Mouse (Mus musculus) liver, embryonic 14.5 days (tissue): ENCODE measurements at regions not wholly inside any gene's neighbourhood (a gene's known extent, or its start where the extent isn't known, plus 50 kb on each side); places are given as distances from the start of the nearest gene placed in this dataset.

Source experiments
- ATAC-seq: fragments of 200-750 bp; cut with Nextera tagmentation; 2 replicates; pipeline ENCODE4 v1.8.0; 2017; ENCODE audit warnings: moderate number of reproducible peaks, mild to moderate bottlenecking, moderate library complexity; ENCODE audit not compliant: insufficient read depth
- DNase-seq, 3 experiments: peaks; one replicate each; pipeline ENCODE4 v3.0.0-alpha.2; 2012 to 2013; ENCODE audit warnings: low read depth in 3 of 3, low spot score in 3 of 3
- H3K27ac ChIP-seq: fragments of 300-500 bp; sonication (generic); 2 replicates; pipeline ENCODE4 v1.5.1; 2014; ENCODE audit warnings: moderate library complexity, mild to moderate bottlenecking, control low read depth, inconsistent platforms
- H3K27me3 ChIP-seq: fragments of 300-500 bp; sonication (generic); 2 replicates; pipeline ENCODE4 v1.6.1; 2014; ENCODE audit warnings: mild to moderate bottlenecking, low read length, moderate library complexity; ENCODE audit not compliant: control insufficient read depth, insufficient read depth
- H3K36me3 ChIP-seq: fragments of 300-500 bp; sonication (generic); replicated peaks from 2 replicates; pipeline ENCODE4 v1.6.1; 2014; ENCODE audit warnings: low read depth; ENCODE audit not compliant: control insufficient read depth, insufficient read depth
- H3K4me1 ChIP-seq, 2 experiments: fragments of 200-500 bp in 1 of 2; fragments of 300-500 bp in 1 of 2; sonication (generic) in 1 of 2; replicated peaks; 2 replicates each; pipeline ENCODE4 v1.6.1; 2012 to 2014; ENCODE audit warnings: antibody characterized with exemption in 1 of 2, inconsistent platforms in 1 of 2, low read length in 1 of 2; ENCODE audit not compliant: control insufficient read depth in 2 of 2, insufficient read depth in 2 of 2
- H3K4me2 ChIP-seq: fragments of 300-500 bp; sonication (generic); 2 replicates; pipeline ENCODE4 v1.6.1; 2014; ENCODE audit warnings: low read depth, mild to moderate bottlenecking, control low read depth, moderate library complexity
- H3K4me3 ChIP-seq, 2 experiments: fragments of 200-500 bp in 1 of 2; fragments of 300-500 bp in 1 of 2; sonication (generic) in 1 of 2; 2 replicates each; pipeline ENCODE4 v1.5.1; 2012 to 2014; ENCODE audit warnings: low read depth in 2 of 2, low read length in 2 of 2, mild to moderate bottlenecking in 2 of 2, control low read depth in 1 of 2, inconsistent platforms in 1 of 2, moderate library complexity in 1 of 2; ENCODE audit not compliant: insufficient read depth in 1 of 2
- H3K9ac ChIP-seq: fragments of 300-500 bp; sonication (generic); replicated peaks from 2 replicates; pipeline ENCODE4 v1.6.1; 2014; ENCODE audit warnings: mild to moderate bottlenecking, control low read depth, moderate library complexity
- H3K9me3 ChIP-seq: fragments of 300-500 bp; sonication (generic); 2 replicates; pipeline ENCODE4 v1.6.1; 2016; ENCODE audit warnings: low read length, mixed read lengths; ENCODE audit not compliant: control insufficient read depth
- CTCF ChIP-seq: IDR thresholded peaks from 2 replicates; pipeline ENCODE4 v1.5.1; 2016; ENCODE audit warnings: antibody characterized with exemption, low read depth, control low read depth
- EP300 ChIP-seq: IDR thresholded peaks from 2 replicates; pipeline ENCODE4 v1.6.1; 2016; ENCODE audit warnings: antibody characterized with exemption, low read depth
- WGBS: fragments of 180-500 bp; shearing (Covaris S2); extraction: QIAGEN DNeasy Blood & Tissue Kit; methylation state at CpG from one replicate; pipeline ENCODE4 v1.1.7; 2014; ENCODE audit not compliant: insufficient replicate concordance; 5-methylcytosine and 5-hydroxymethylcytosine counted together

DNA sequence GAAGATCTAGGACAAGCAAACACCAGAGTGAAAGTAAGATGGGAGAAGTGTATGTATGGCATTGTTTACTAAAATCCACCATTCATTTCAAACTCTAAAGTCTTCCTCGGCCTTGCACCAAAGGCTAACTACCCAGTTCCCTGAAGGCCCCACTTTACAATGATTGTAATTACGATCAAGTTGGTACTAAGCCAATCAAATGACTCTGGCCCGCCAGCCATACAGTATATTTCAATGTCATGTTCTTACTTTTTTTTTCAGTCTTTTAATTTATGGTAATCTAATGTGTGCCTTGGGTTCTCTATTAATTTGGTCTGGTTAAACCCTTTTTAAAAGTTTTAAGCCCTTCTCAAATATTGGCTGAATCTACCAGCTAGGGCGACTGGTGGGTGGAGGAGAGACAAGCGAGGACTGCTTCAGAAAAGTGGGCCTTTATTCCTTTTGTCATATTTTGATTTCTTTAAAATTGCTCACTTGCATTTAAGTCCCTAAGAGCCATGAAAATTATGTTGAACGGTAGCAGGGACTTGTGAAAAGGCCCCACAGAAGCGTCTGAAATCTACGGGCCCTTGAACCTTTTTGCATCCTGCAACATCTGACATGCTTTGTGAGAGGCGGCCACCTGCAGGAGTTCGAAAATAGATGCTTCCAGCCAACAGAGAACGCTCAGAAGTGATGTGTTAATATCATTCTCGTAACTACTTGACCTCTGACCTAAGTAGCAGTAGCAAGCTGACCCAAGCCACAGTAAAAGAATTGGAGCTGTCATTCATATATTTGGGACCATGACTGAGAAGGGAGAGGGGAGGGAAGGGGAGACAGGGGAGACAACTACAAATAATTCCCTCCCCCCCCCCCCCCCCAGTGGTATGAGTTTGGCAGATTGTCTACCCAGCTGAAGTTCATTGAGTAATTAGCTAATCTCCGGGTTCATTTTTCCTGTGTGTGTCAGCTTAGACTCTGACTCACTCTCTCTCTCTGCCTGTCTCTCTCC, 197.2 kb downstream of the Cdca7 start:
- Histone ChIP-seq H3K9ac (no peak overlapping the region), H3K36me3 (no peaks in the 10 kb centered on the region), H3K4me3 (no peak overlapping the region), H3K27me3 (no peaks in the 10 kb centered on the region), H3K4me2 (no peak overlapping the region), H3K9me3 (no peaks in the 10 kb centered on the region), H3K27ac (no peak overlapping the region), H3K4me1 (no peaks in the 10 kb centered on the region)
- WGBS = 59% methylated on average over 13 of the region's 13 CpGs
- TF ChIP-seq EP300 (no peak), CTCF (no peak)
- DNase-seq = no peak
- ATAC-seq = no peak

DNA sequence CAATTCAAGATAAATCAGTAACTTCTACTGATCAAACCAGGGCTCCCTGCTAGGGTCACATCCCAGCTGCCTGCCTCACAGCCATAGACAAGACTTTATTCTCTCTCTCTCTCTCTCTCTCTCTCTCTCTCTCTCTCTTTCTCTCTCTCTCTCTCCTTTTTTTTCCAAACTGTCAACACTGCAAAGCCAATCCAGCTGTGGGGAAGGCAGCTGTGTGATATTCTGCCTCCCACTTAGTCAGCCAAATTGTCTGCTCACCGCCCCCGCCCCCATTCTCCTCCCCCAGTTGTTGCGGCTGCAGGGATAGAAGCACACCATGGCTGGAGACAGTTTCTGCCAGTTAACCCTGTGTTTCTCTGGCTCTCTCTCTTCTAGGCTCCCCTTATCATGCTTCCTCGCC, 198.3 kb downstream of the Cdca7 start:
- 5% methylated on average over 4 of the region's 4 CpGs for WGBS
- Histone ChIP-seq H3K4me2 (no peak overlapping the region), H3K36me3 (no peaks in the 10 kb centered on the region), H3K9me3 (no peaks in the 10 kb centered on the region), H3K4me3 (no peak overlapping the region), H3K9ac (no peak overlapping the region), H3K27ac (no peak overlapping the region), H3K4me1 (no peaks in the 10 kb centered on the region), H3K27me3 (no peaks in the 10 kb centered on the region)
- no peak for TF ChIP-seq EP300
- no peak for TF ChIP-seq CTCF
- DNase-seq (no peak), ATAC-seq (no peak)

DNA sequence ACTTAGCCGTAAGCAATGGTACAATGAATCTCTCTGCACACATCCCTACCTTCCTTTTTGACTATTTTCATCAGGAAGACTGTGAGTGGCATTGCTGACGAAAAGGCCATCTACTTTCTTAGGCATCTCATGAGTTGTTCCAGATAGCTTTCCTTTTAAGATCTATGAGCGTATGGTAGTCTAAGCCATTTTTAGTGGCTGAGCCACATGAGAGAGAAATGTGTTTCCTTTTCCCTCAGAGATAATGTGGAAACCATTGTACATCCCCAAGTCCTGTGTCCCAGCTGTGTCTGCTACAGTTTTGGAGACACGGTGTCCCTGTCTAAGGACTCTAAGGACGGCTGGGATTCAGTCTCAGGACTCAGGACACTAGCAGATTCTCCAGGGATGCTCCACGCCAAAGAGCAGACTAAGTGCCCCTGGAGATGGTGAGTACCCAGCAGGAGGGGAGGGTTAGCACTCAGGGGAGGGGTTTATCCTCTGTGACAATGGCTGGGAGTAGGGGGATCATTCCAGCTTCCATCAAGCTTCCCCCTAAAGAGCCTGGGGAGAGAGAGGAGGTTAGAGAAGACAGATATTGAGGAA, 199.0 kb downstream of the Cdca7 start:
- Histone ChIP-seq H3K9ac (no peak overlapping the region), H3K4me3 (no peak overlapping the region), H3K9me3 (no peaks in the 10 kb centered on the region), H3K4me2 (no peak overlapping the region), H3K27me3 (no peaks in the 10 kb centered on the region), H3K36me3 (no peaks in the 10 kb centered on the region), H3K27ac (no peak overlapping the region), H3K4me1 (no peaks in the 10 kb centered on the region)
- no peak for TF ChIP-seq CTCF
- TF ChIP-seq EP300 = no peak
- ATAC-seq = no peak
- DNase-seq = no peak
- 39% methylated on average over 6 of the region's 6 CpGs for WGBS

DNA sequence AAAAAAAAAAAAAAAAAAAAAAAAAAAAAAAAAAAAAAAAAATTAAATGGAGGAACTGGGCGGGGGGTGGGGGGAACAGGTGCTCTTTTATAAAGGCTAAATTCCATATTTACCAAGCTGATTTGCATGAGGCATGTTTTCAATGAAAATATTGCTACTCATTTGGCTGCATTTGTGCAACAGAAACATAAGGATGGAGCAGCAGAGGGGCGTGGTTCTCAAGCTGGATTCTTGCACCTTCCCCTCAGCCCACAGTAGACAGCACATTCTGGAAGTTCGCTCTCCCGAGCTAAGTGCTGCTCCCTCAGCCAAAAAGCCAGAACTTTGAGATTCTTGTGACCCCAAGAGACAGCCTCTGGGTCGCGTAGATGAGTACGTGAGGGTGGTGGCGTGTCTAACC, 201.8 kb downstream of the Cdca7 start:
- no peak overlapping the region for H3K27ac ChIP-seq
- 73% methylated on average over 8 of the region's 8 CpGs for WGBS

DNA sequence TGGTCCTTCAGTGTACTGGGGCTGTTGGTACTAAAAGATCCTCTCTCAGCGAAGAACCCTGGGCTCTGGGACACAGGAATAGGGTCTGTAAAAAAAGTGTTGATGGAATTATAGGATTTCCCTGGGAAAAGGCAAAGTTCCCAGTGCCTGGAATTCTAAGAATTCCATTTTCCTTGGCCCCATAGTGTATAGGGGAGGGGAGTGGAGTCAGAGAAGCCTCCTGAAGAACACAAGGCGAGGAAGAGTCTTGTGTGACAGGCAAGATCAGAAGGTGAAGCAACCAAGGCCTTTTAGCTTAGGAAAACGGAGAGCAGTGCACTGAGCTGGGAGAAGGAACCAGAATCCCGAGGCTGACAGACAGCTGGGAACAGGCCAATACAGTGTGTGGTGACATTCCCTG, 212.1 kb downstream of the Cdca7 start:
- 47% methylated on average over 4 of the region's 4 CpGs for WGBS
- Histone ChIP-seq H3K9me3 (no peaks in the 10 kb centered on the region), H3K4me3 (no peak overlapping the region), H3K36me3 (no peaks in the 10 kb centered on the region), H3K4me1 (no peaks in the 10 kb centered on the region), H3K27me3 (no peaks in the 10 kb centered on the region), H3K4me2 (no peak overlapping the region), H3K9ac (no peak overlapping the region), H3K27ac (no peak overlapping the region)
- TF ChIP-seq EP300 = no peak
- no peak for TF ChIP-seq CTCF
- DNase-seq = no peak
- no peak for ATAC-seq

More for the DNA sequence above, 201.8 kb downstream of the Cdca7 start:
- no peak for TF ChIP-seq CTCF
- no peak for TF ChIP-seq EP300
- H3K9ac ChIP-seq = no peak overlapping the region
- no peaks in the 10 kb centered on the region for H3K9me3 ChIP-seq
- DNase-seq (no peak), ATAC-seq (no peak)
- H3K36me3 ChIP-seq = no peaks in the 10 kb centered on the region
- H3K4me3 ChIP-seq = no peak overlapping the region
- no peak overlapping the region for H3K4me2 ChIP-seq
- no peaks in the 10 kb centered on the region for H3K27me3 ChIP-seq
- H3K4me1 ChIP-seq = no peaks in the 10 kb centered on the region
